Comparison of ENCODE assay signal across 10 mouse cellular contexts in the genomic region with DNA sequence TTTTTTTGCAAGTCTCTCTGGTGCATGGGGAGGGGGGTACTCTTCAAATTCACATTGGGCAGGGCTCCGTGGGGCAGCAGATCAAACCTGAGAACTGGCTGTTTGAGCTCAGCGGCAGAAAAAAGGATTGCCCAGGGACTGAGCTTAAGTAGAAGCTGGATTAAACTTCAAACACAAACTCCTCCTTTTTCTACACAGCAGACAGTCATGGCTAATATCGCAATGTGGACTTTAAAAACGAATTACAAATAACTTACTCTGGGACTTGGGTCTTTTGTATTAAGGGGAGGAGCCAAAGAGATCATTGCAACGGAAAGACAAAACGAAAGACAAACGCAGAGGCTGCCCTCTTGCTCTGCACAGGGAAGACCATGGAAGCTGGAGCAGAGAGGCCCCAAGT.
DNase-seq lines count a peak whose midpoint lies in the region; ATAC-seq lines count a peak whose summit lies in the region.
"Had no signal": no experiment of that assay in that cellular context is flagged by ENCODE, and none has a peak within 500 bp of the region (broad histone marks: within the 10 kb centered on the region; RNA-seq: fewer than 3 reads in every experiment).

No protein-coding gene starts in this region.

- 15% methylated on average over 7 of the region's 7 CpGs for WGBS in intestine, embryonic 15.5 days
- WGBS in intestine, embryonic 16.5 days: 16% methylated on average over 7 of the region's 7 CpGs
- 8% methylated on average over 7 of the region's 7 CpGs for WGBS in embryonic facial prominence, embryonic 10.5 days
- 8% methylated on average over 7 of the region's 7 CpGs for WGBS in embryonic facial prominence, embryonic 14.5 days
- 13% methylated on average over 7 of the region's 7 CpGs for WGBS in limb, embryonic 13.5 days

- no peaks in the 10 kb centered on the region for H3K27me3 ChIP-seq in intestine, embryonic 15.5 days (replicated peaks)
- no peaks in the 10 kb centered on the region for H3K27me3 ChIP-seq in intestine, embryonic 16.5 days (replicated peaks; ENCODE audit: control insufficient read depth, insufficient read depth, low read length)
- H3K27me3 ChIP-seq in embryonic facial prominence, embryonic 10.5 days (replicated peaks; ENCODE audit: low read depth, poor library complexity, severe bottlenecking): no peaks in the 10 kb centered on the region
- H3K27me3 ChIP-seq in embryonic facial prominence, embryonic 14.5 days (replicated peaks; ENCODE audit: control insufficient read depth, insufficient read depth, low read length): no peaks in the 10 kb centered on the region
- H3K27me3 ChIP-seq in limb, embryonic 13.5 days: no peaks in the 10 kb centered on the region

- H3K36me3 ChIP-seq in intestine, embryonic 15.5 days: no peaks in the 10 kb centered on the region
- no peaks in the 10 kb centered on the region for H3K36me3 ChIP-seq in intestine, embryonic 16.5 days (ENCODE audit: control insufficient read depth, insufficient read depth, low read length)
- H3K36me3 ChIP-seq in embryonic facial prominence, embryonic 10.5 days (replicated peaks): peaks cover 25% of the 10 kb centered on the region
- H3K36me3 ChIP-seq in embryonic facial prominence, embryonic 14.5 days (ENCODE audit: control insufficient read depth, insufficient read depth, low read length): no peaks in the 10 kb centered on the region
- no peaks in the 10 kb centered on the region; the same call in 1 of the 2 replicates for H3K36me3 ChIP-seq in limb, embryonic 13.5 days

- H3K4me2 ChIP-seq in intestine, embryonic 15.5 days (replicated peaks): peak overlapping the region; percentile 17; the same call in 1 of the 2 replicates
- H3K4me2 ChIP-seq in intestine, embryonic 16.5 days (ENCODE audit: low read depth, low read length): no peak overlapping the region
- H3K4me2 ChIP-seq in embryonic facial prominence, embryonic 14.5 days (ENCODE audit: low read depth, low read length): peak overlapping the region; percentile 36
- H3K4me2 ChIP-seq in limb, embryonic 13.5 days (replicated peaks): peak overlapping the region; percentile 51

- no peak overlapping the region for H3K9ac ChIP-seq in intestine, embryonic 15.5 days
- no peak overlapping the region for H3K9ac ChIP-seq in intestine, embryonic 16.5 days (ENCODE audit: low read depth, low read length)
- H3K9ac ChIP-seq in embryonic facial prominence, embryonic 14.5 days (ENCODE audit: low read depth, low read length): 0 out of 2 replicates have a peak overlapping the region, but pooled peaks have one; percentile 35
- H3K9ac ChIP-seq in limb, embryonic 13.5 days: peak overlapping the region; percentile 51

- H3K9me3 ChIP-seq in intestine, embryonic 15.5 days: no peaks in the 10 kb centered on the region
- no peaks in the 10 kb centered on the region for H3K9me3 ChIP-seq in intestine, embryonic 16.5 days (ENCODE audit: control insufficient read depth, low read length)
- H3K9me3 ChIP-seq in embryonic facial prominence, embryonic 10.5 days: no peaks in the 10 kb centered on the region
- no peaks in the 10 kb centered on the region for H3K9me3 ChIP-seq in embryonic facial prominence, embryonic 14.5 days (ENCODE audit: control insufficient read depth, low read length)
- no peaks in the 10 kb centered on the region for H3K9me3 ChIP-seq in limb, embryonic 13.5 days

- DNase-seq in embryonic facial prominence, embryonic 10.5 days (ENCODE audit: low spot score): no peak
- DNase-seq in embryonic facial prominence, embryonic 14.5 days (ENCODE audit: low spot score): no peak
- no peak for DNase-seq in urinary bladder, postnatal 10 days (ENCODE audit: low spot score)
- DNase-seq: gastrocnemius, postnatal 36 days; kidney, adult 8-10 months; thymus, adult 2 months had no signal

- no peak overlapping the region for H3K4me3 ChIP-seq in intestine, embryonic 15.5 days (replicated peaks)
- no peak overlapping the region for H3K4me3 ChIP-seq in intestine, embryonic 16.5 days (ENCODE audit: low read length)
- H3K4me3 ChIP-seq in embryonic facial prominence, embryonic 10.5 days: peak overlapping the region; percentile 31; the same call in 1 of the 2 replicates
- H3K4me3 ChIP-seq in embryonic facial prominence, embryonic 14.5 days (ENCODE audit: low read depth, low read length): no peak overlapping the region
- no peak overlapping the region for H3K4me3 ChIP-seq in limb, embryonic 13.5 days

- peaks cover 8% of the 10 kb centered on the region for H3K4me1 ChIP-seq in intestine, embryonic 15.5 days (replicated peaks)
- peaks cover 4% of the 10 kb centered on the region; the same call in 1 of the 2 replicates for H3K4me1 ChIP-seq in intestine, embryonic 16.5 days (ENCODE audit: control insufficient read depth, insufficient read depth, low read length)
- peaks cover 56% of the 10 kb centered on the region for H3K4me1 ChIP-seq in embryonic facial prominence, embryonic 10.5 days
- H3K4me1 ChIP-seq in embryonic facial prominence, embryonic 14.5 days (ENCODE audit: control insufficient read depth, insufficient read depth, low read length): peaks cover 29% of the 10 kb centered on the region
- H3K4me1 ChIP-seq in limb, embryonic 13.5 days: peaks cover 45% of the 10 kb centered on the region

- no peak for ATAC-seq in intestine, embryonic 15.5 days
- ATAC-seq in intestine, embryonic 16.5 days: no peak
- no peak for ATAC-seq in embryonic facial prominence, embryonic 14.5 days (ENCODE audit: low read depth)
- no peak for ATAC-seq in limb, embryonic 13.5 days (ENCODE audit: low FRiP score, low read depth)
- no peak for ATAC-seq in erythroblast, adult 5-6 weeks (replicated peaks; ENCODE audit: low FRiP score, poor library complexity, severe bottlenecking)

- H3K27ac ChIP-seq in intestine, embryonic 15.5 days: no peak overlapping the region
- no peak overlapping the region for H3K27ac ChIP-seq in intestine, embryonic 16.5 days (ENCODE audit: low read length)
- H3K27ac ChIP-seq in embryonic facial prominence, embryonic 10.5 days (replicated peaks): peak overlapping the region; percentile 89
- H3K27ac ChIP-seq in embryonic facial prominence, embryonic 14.5 days (replicated peaks; ENCODE audit: low read depth, low read length): peak overlapping the region; percentile 71
- H3K27ac ChIP-seq in limb, embryonic 13.5 days: peak overlapping the region; percentile 85

Comparison
In these comparisons a context has a peak if more than half of its experiments do, and no peak if none do; other contexts are left out.
1. H3K27ac ChIP-seq: peak in embryonic facial prominence, embryonic 10.5 days (single experiment), embryonic facial prominence, embryonic 14.5 days (single experiment) and limb, embryonic 13.5 days (single experiment); none in intestine, embryonic 15.5 days (single experiment) and intestine, embryonic 16.5 days (single experiment).
2. H3K9ac ChIP-seq: peak in embryonic facial prominence, embryonic 14.5 days (single experiment) and limb, embryonic 13.5 days (single experiment); none in intestine, embryonic 15.5 days (single experiment) and intestine, embryonic 16.5 days (single experiment).